Mouse (Mus musculus) ES-Bruce4 (cell line): ENCODE measurements at regions not wholly inside any gene's neighbourhood (a gene's known extent, or its start where the extent isn't known, plus 50 kb on each side); places are given as distances from the start of the nearest gene placed in this dataset.

Experiments used
- H3K27ac ChIP-seq: 2 replicates; pipeline ENCODE4 v1.5.1; 2012; ENCODE audit warnings: low read length, inconsistent platforms; ENCODE audit not compliant: insufficient read depth
- H3K27me3 ChIP-seq: 2 replicates; pipeline ENCODE4 v1.6.1; 2012; ENCODE audit warnings: mild to moderate bottlenecking, low read length, inconsistent platforms; ENCODE audit not compliant: control insufficient read depth, poor library complexity, insufficient read depth, severe bottlenecking
- H3K36me3 ChIP-seq: 2 replicates; pipeline ENCODE4 v1.6.1; 2012; ENCODE audit warnings: inconsistent platforms, mild to moderate bottlenecking, low read length, moderate library complexity; ENCODE audit not compliant: control insufficient read depth, poor library complexity, insufficient read depth, severe bottlenecking
- H3K4me1 ChIP-seq: one replicate; pipeline ENCODE4 v1.8.1; 2011; ENCODE audit warnings: low read length; ENCODE audit not compliant: control insufficient read depth, insufficient read depth
- H3K4me3 ChIP-seq: 2 replicates; pipeline ENCODE4 v1.5.1; 2011; ENCODE audit warnings: low read depth, mild to moderate bottlenecking, low read length
- H3K9ac ChIP-seq: 2 replicates; pipeline ENCODE4 v1.6.1; 2012; ENCODE audit warnings: low read depth, mild to moderate bottlenecking, inconsistent platforms; ENCODE audit not compliant: poor library complexity, severe bottlenecking
- H3K9me3 ChIP-seq: replicated peaks from 2 replicates; pipeline ENCODE4 v1.6.1; 2012; ENCODE audit warnings: mild to moderate bottlenecking, low read length, inconsistent platforms; ENCODE audit not compliant: control insufficient read depth, poor library complexity, insufficient read depth, severe bottlenecking
- CTCF ChIP-seq: IDR thresholded peaks from one replicate; pipeline ENCODE4 v1.8.1; 2011; ENCODE audit warnings: low read depth, low read length
- EP300 ChIP-seq: IDR thresholded peaks from 2 replicates; pipeline ENCODE4 v1.6.1; 2011; ENCODE audit warnings: low read depth, low read length; ENCODE audit not compliant: insufficient read depth
- POLR2A ChIP-seq: IDR thresholded peaks from one replicate; pipeline ENCODE4 v1.8.1; 2011; ENCODE audit warnings: low read length; ENCODE audit not compliant: insufficient read depth

- H3K27me3 ChIP-seq, result no peaks in the 10 kb centered on the region
Observed at GRCm38 (mm10) chr3:101163991-101164434, 53.9 kb upstream of the Ptgfrn start.

GRCm38 (mm10) chr3:101163160-101163990 lies 53.3 kb upstream of the Ptgfrn start:
- Histone ChIP-seq H3K27me3 (no peaks in the 10 kb centered on the region), H3K36me3 (no peaks in the 10 kb centered on the region), H3K27ac (peak overlapping the region; percentile 97), H3K4me3 (peak overlapping the region; percentile 35; the same call in 1 of the 2 replicates), H3K9ac (no peak overlapping the region), H3K9me3 (no peaks in the 10 kb centered on the region), H3K4me1 (peaks cover 27% of the 10 kb centered on the region)
- peak; percentile 100 for TF ChIP-seq EP300
- TF ChIP-seq CTCF, result no peak

More at GRCm38 (mm10) chr3:101163991-101164434, 53.9 kb upstream of the Ptgfrn start:
- TF ChIP-seq POLR2A (no peak), EP300 (peak; percentile 94)
- Histone ChIP-seq H3K36me3 (no peaks in the 10 kb centered on the region), H3K9ac (no peak overlapping the region), H3K9me3 (no peaks in the 10 kb centered on the region), H3K4me1 (peaks cover 27% of the 10 kb centered on the region), H3K4me3 (no peak overlapping the region), H3K27ac (peak overlapping the region; percentile 94)

- H3K27me3 ChIP-seq, result no peaks in the 10 kb centered on the region
- peak overlapping the region; percentile 7; the same call in 1 of the 2 replicates for H3K9ac ChIP-seq
- H3K27ac ChIP-seq, result peak overlapping the region; percentile 97
Observed at GRCm38 (mm10) chr3:101162536-101163159, 52.6 kb upstream of the Ptgfrn start.

GRCm38 (mm10) chr3:101161941-101162531 lies 52.0 kb upstream of the Ptgfrn start:
- peak overlapping the region; percentile 44 for H3K4me3 ChIP-seq
- H3K4me1 ChIP-seq, result peaks cover 17% of the 10 kb centered on the region
- no peaks in the 10 kb centered on the region for H3K9me3 ChIP-seq
- TF ChIP-seq POLR2A, result no peak
- 0 out of 2 replicates have a peak, but pooled peaks have one; percentile 21 for TF ChIP-seq EP300
- no peaks in the 10 kb centered on the region for H3K36me3 ChIP-seq
- H3K27me3 ChIP-seq, result no peaks in the 10 kb centered on the region
- peak overlapping the region; percentile 78 for H3K27ac ChIP-seq
- peak overlapping the region; percentile 7 for H3K9ac ChIP-seq

More at GRCm38 (mm10) chr3:101162536-101163159, 52.6 kb upstream of the Ptgfrn start:
- Histone ChIP-seq H3K4me3 (peak overlapping the region; percentile 17; the same call in 1 of the 2 replicates), H3K9me3 (no peaks in the 10 kb centered on the region), H3K36me3 (no peaks in the 10 kb centered on the region), H3K4me1 (peaks cover 22% of the 10 kb centered on the region)
- TF ChIP-seq POLR2A (no peak), EP300 (peak; percentile 74), CTCF (no peak)

GRCm38 (mm10) chr3:101161421-101161940 lies 51.4 kb upstream of the Ptgfrn start:
- H3K9me3 ChIP-seq, result no peaks in the 10 kb centered on the region
- H3K36me3 ChIP-seq, result no peaks in the 10 kb centered on the region
- H3K4me1 ChIP-seq, result peaks cover 13% of the 10 kb centered on the region
- peak overlapping the region; percentile 44 for H3K4me3 ChIP-seq
- H3K27ac ChIP-seq, result peak overlapping the region; percentile 78
- H3K27me3 ChIP-seq, result no peaks in the 10 kb centered on the region
- H3K9ac ChIP-seq, result peak overlapping the region; percentile 7
- TF ChIP-seq EP300 (no peak), POLR2A (peak; percentile 11)
